Mouse (Mus musculus) midbrain, postnatal 0 days (tissue): Measurements from ENCODE around the gene Gna15. TPM values are rescaled to one million over a fixed set of nuclear protein-coding genes. Genes with fewer than 3 reads are reported as not detected.
A peak's percentile ranks its signal among the peaks of the same experiment; 100 is the strongest.

Source experiments
- ATAC-seq: fragments of 200-750 bp; cut with Nextera tagmentation; 2 replicates; pipeline ENCODE4 v1.8.0; 2017; ENCODE audit warnings: moderate number of reproducible peaks, mild to moderate bottlenecking, moderate TSS enrichment, moderate library complexity; ENCODE audit not compliant: low FRiP score
- DNase-seq: peaks from one replicate; pipeline ENCODE4 v3.0.0-alpha.2; 2015; ENCODE audit warnings: low spot score
- H3K27ac ChIP-seq: fragments of 300-500 bp; sonication (generic); 2 replicates; pipeline ENCODE4 v1.5.1; 2014; ENCODE audit warnings: low read depth, mild to moderate bottlenecking, low read length, mixed read lengths
- H3K27me3 ChIP-seq: fragments of 300-500 bp; sonication (generic); 2 replicates; pipeline ENCODE4 v1.6.1; 2014; ENCODE audit warnings: low read length, control low read depth, mixed read lengths; ENCODE audit not compliant: insufficient read depth
- H3K36me3 ChIP-seq: fragments of 300-500 bp; sonication (generic); 2 replicates; pipeline ENCODE4 v1.6.1; 2014; ENCODE audit warnings: low read length, control low read depth, mixed read lengths; ENCODE audit not compliant: insufficient read depth
- H3K4me1 ChIP-seq: fragments of 300-500 bp; sonication (generic); 2 replicates; pipeline ENCODE4 v1.6.1; 2014; ENCODE audit warnings: mild to moderate bottlenecking, control low read depth, antibody characterized with exemption, low read length, mixed read lengths; ENCODE audit not compliant: insufficient read depth
- H3K4me2 ChIP-seq: fragments of 300-500 bp; sonication (generic); 2 replicates; pipeline ENCODE4 v1.6.1; 2014; ENCODE audit warnings: low read depth, mild to moderate bottlenecking, low read length, mixed read lengths; ENCODE audit not compliant: poor library complexity, severe bottlenecking
- H3K4me3 ChIP-seq: fragments of 300-500 bp; sonication (generic); 2 replicates; pipeline ENCODE4 v1.5.1; 2014; ENCODE audit warnings: low read depth, mild to moderate bottlenecking, low read length, moderate library complexity
- H3K9ac ChIP-seq: fragments of 300-500 bp; sonication (generic); replicated peaks from 2 replicates; pipeline ENCODE4 v1.6.1; 2014; ENCODE audit warnings: mild to moderate bottlenecking, low read length, moderate library complexity, mixed read lengths; ENCODE audit not compliant: poor library complexity, severe bottlenecking
- H3K9me3 ChIP-seq: fragments of 300-500 bp; sonication (generic); 2 replicates; pipeline ENCODE4 v1.6.1; 2016; ENCODE audit warnings: low read length, control low read depth
- CTCF ChIP-seq: IDR thresholded peaks from 2 replicates; pipeline ENCODE4 v1.5.1; 2016; ENCODE audit warnings: antibody characterized with exemption, mild to moderate bottlenecking
- WGBS: fragments of 180-500 bp; shearing (Covaris S2); extraction: QIAGEN DNeasy Blood & Tissue Kit; methylation state at CpG from one replicate; pipeline ENCODE4 v1.1.7; 2014; 5-methylcytosine and 5-hydroxymethylcytosine counted together
- polyA plus RNA-seq: library from polyadenylated mRNA; unstranded; fragments of >200 nt; fragmentation: Nextera tagmentation; extraction: Ambion mirVana; gene quantifications from 2 replicates; pipeline ENCODE4 v1.2.1, GENCODE M21; 2015
- total RNA-seq: library from RNA; depleted of rRNA; stranded (reverse); fragments of >200 nt; gene quantifications from 2 replicates; pipeline ENCODE4 v1.2.3, GENCODE M21; 2014

Gna15 gene
- total and polyA plus RNA-seq, 2 experiments from 2014 or later, result 1.2 to 2.1 TPM

DNA sequence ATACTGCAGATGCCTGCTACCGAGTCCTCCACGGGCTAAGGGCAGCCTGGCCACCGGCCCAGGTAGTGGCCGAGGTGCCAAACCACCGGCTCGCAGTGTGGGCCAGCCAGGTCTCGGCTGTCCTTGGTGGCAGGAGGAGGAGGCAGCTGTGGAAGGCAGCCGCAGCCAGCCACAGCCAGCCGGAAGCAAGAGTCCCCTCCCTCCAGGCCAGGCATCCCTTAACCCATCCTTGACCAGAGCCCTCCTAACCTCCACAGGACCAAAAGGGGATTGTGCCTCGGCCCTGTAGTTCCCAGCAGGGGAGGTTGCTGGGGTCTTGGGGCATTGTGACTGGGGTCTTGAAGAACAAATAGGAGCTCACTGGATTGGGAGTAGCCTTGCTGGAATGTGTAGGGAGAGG, 40.2 kb upstream of the Gna15 start:
- 11% methylated on average over 10 of the region's 10 CpGs for WGBS
- Histone ChIP-seq H3K4me1 (peaks cover 6% of the 10 kb centered on the region; the same call in 1 of the 2 replicates), H3K27me3 (0 out of 2 replicates have a peak, but pooled peaks cover 3% of the 10 kb centered on the region), H3K4me3 (no peak overlapping the region), H3K27ac (no peak overlapping the region), H3K9ac (peak overlapping the region; percentile 33; the same call in 1 of the 2 replicates), H3K9me3 (no peaks in the 10 kb centered on the region), H3K4me2 (peak overlapping the region; percentile 34), H3K36me3 (peaks cover 27% of the 10 kb centered on the region)
- TF ChIP-seq CTCF, result no peak
- ATAC-seq, result peak; percentile 14; the same call in 1 of the 2 replicates
- peak; percentile 35 for DNase-seq

DNA sequence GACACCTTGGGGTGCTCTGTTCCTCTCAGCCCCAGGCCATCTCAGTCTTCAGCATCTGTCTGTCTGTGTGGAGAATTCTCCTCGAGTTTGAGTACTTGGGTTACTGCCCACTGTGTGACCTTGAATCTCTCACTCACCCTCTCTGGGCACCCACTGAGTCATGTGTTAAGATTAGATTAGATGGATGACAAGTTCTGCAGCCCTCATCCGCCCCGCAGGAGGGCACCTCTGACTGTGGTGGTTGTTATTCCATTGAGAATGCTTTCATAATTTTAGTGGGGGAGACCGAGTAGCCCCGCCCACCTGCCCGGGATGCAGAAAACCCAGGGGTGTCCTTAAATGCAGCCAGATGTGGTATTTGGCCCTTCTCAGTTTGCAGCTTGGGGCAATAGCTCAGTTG, 39.5 kb upstream of the Gna15 start:
- no peaks in the 10 kb centered on the region for H3K9me3 ChIP-seq
- H3K4me3 ChIP-seq, result no peak overlapping the region
- 60% methylated on average over 6 of the region's 6 CpGs for WGBS
- ATAC-seq (no peak), DNase-seq (no peak)
- no peak overlapping the region for H3K27ac ChIP-seq
- H3K4me1 ChIP-seq, result peaks cover 6% of the 10 kb centered on the region; the same call in 1 of the 2 replicates
- TF ChIP-seq CTCF, result no peak
- H3K9ac ChIP-seq, result no peak overlapping the region
- peaks cover 27% of the 10 kb centered on the region for H3K36me3 ChIP-seq
- no peak overlapping the region for H3K4me2 ChIP-seq
- H3K27me3 ChIP-seq, result 0 out of 2 replicates have a peak, but pooled peaks cover 3% of the 10 kb centered on the region

GRCm38 (mm10) chr10:81562411-81562810, 38.4 kb upstream of the Gna15 start:
- no peak for TF ChIP-seq CTCF
- Histone ChIP-seq H3K27me3 (0 out of 2 replicates have a peak, but pooled peaks cover 3% of the 10 kb centered on the region), H3K4me1 (peaks cover 6% of the 10 kb centered on the region; the same call in 1 of the 2 replicates), H3K9me3 (no peaks in the 10 kb centered on the region), H3K9ac (no peak overlapping the region), H3K4me2 (no peak overlapping the region), H3K36me3 (peaks cover 27% of the 10 kb centered on the region), H3K4me3 (no peak overlapping the region), H3K27ac (no peak overlapping the region)
- ATAC-seq (no peak), DNase-seq (no peak)
- 75% methylated on average over 6 of the region's 6 CpGs for WGBS

- H3K4me1 ChIP-seq, result peaks cover 6% of the 10 kb centered on the region; the same call in 1 of the 2 replicates
- TF ChIP-seq CTCF, result no peak
- WGBS, result 35% methylated on average over 16 of the region's 16 CpGs
- no peaks in the 10 kb centered on the region for H3K27me3 ChIP-seq
- H3K36me3 ChIP-seq, result peaks cover 16% of the 10 kb centered on the region
- H3K4me3 ChIP-seq, result peak overlapping the region; percentile 75
- H3K9me3 ChIP-seq, result no peaks in the 10 kb centered on the region
- peak overlapping the region; percentile 83; the same call in 1 of the 2 replicates for H3K27ac ChIP-seq
- no peak for DNase-seq
- H3K9ac ChIP-seq, result peak overlapping the region; percentile 94
- ATAC-seq, result peak; percentile 3; the same call in 1 of the 2 replicates
- H3K4me2 ChIP-seq, result peak overlapping the region; percentile 95
Observed at GRCm38 (mm10) chr10:81560719-81561459, 36.9 kb upstream of the Gna15 start.

DNA sequence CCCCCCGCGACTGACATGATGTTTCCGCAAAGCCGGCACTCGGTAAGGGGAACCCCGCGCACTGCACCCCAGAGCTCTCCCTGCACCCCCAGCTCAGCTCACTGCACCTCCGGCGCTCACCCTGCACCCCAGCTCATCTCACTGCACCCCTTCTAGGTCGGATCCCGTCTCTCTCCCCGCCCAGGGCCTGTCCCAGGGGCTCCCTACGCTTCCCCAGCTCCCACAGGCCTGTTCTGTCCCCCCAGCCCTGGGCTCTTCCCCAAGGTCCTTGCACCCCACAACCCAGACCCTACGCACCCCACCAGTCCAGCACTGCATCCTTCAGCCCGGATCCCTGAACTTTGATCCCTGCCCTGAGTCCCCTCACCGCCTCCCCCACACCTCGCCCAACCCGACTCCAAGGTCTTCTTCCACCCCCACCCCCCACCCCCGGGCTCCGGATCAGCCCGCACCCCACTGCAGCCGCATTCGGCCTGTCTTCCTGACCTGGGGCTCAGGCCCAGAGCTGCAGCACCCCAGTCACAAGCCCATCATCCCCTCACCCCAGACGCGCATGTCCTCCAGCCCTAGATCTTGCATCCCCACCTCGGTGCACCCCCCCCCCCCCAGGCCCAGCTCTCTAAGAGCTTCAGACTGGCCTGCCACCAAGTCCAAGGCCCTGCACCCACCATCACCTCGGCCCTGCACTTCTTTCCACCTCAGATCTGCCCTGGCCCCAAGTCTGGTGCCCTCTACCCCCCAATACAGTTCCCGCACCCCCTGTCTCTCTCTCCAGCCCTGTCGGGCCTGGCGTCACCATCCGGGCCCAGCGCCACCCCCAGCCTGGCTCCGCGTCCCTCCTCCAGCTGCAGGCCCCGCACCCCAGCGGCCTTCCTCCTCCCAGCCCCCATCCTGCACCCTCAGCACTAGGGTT, 35.9 kb upstream of the Gna15 start:
- Histone ChIP-seq H3K4me3 (peak overlapping the region; percentile 75), H3K9ac (peak overlapping the region; percentile 94), H3K27me3 (no peaks in the 10 kb centered on the region), H3K36me3 (peaks cover 7% of the 10 kb centered on the region; the same call in 1 of the 2 replicates), H3K4me2 (peak overlapping the region; percentile 95), H3K27ac (peak overlapping the region; percentile 83), H3K4me1 (peaks cover 6% of the 10 kb centered on the region; the same call in 1 of the 2 replicates), H3K9me3 (no peaks in the 10 kb centered on the region)
- WGBS, result under 1% methylated on average over 29 of the region's 36 CpGs
- no peak; the same call in 1 of the 2 replicates for TF ChIP-seq CTCF
- ATAC-seq, result peak; percentile 32
- DNase-seq, result peak; percentile 37
